Mouse (Mus musculus) G1E (cell line): ENCODE results near the gene Gm4858.
"Not testable (repeated sequence)": the region's sequence is repeated elsewhere in the genome, so short reads cannot be mapped to it uniquely, and the experiment has no call there.

Experiments used
- CTCF ChIP-seq: IDR thresholded peaks from 2 replicates; pipeline ENCODE4 v1.5.1; 2012; ENCODE audit warnings: low read depth, low read length, inconsistent platforms, mixed read lengths
- GATA1 ChIP-seq: IDR thresholded peaks from 2 replicates; pipeline ENCODE4 v1.6.1; 2012; ENCODE audit warnings: borderline replicate concordance, low read length, inconsistent platforms, mixed read lengths
- POLR2AphosphoS5 ChIP-seq: IDR thresholded peaks from 2 replicates; pipeline ENCODE4 v1.6.1; 2012; ENCODE audit warnings: low read depth, low read length, inconsistent platforms; ENCODE audit not compliant: insufficient replicate concordance
- TAL1 ChIP-seq: conservative IDR thresholded peaks from 2 replicates; pipeline ENCODE4 v1.6.1; 2012; ENCODE audit warnings: low read depth, low read length, inconsistent platforms, mixed read lengths

DNA sequence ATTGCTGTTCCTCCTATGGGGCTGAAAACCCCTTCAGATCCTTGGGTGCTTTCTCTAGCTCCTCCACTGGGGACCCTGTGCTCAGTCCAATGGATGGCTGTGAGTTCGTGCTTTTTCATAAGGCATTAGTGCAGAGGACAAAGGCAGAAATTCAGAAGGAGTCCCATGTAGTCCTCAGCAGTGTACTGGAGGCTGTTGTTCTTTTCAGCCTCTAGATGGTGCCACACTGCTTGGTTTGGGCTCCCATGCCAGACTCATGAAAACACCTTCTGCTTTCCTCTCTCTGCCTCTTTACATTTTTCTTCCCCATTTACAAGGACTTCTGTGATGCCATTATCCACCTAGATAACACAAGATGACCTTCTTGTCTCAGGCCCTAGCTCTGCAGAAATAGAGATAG is 25.0 kb downstream of the Gm4858 start:
- TF ChIP-seq TAL1, CTCF, GATA1, POLR2AphosphoS5: not testable (repeated sequence)
